9 mouse cellular contexts compared by ENCODE assay signal in genomic region chr6:116106967-116107470, GRCm38 (mm10).
DNase-seq lines count a peak whose midpoint lies in the region; ATAC-seq lines count a peak whose summit lies in the region.
"Had no signal": no experiment of that assay in that cellular context is flagged by ENCODE, and none has a peak within 500 bp of the region (broad histone marks: within the 10 kb centered on the region; RNA-seq: fewer than 3 reads in every experiment).

No protein-coding gene starts in this region.

- peak overlapping the region; percentile 78 for H3K9ac ChIP-seq in heart, embryonic 12.5 days

- 2% methylated on average over 6 of the region's 6 CpGs for WGBS in heart, embryonic 12.5 days

- H3K4me2 ChIP-seq in heart, embryonic 12.5 days, result peak overlapping the region; percentile 80

- peaks cover 22% of the 10 kb centered on the region for H3K4me1 ChIP-seq in heart, embryonic 12.5 days (replicated peaks)

- peak overlapping the region; percentile 74 for H3K4me3 ChIP-seq in heart, embryonic 12.5 days

- ATAC-seq in heart, embryonic 12.5 days (ENCODE audit: insufficient number of reproducible peaks, low FRiP score), result peak; percentile 18; the same call in 1 of the 2 replicates
- ATAC-seq in megakaryocyte progenitor cell, adult 5-6 weeks (replicated peaks; ENCODE audit: poor library complexity), result peak; percentile 9; the same call in 1 of the 2 replicates

- H3K36me3 ChIP-seq in heart, embryonic 12.5 days, result no peaks in the 10 kb centered on the region

- H3K27me3 ChIP-seq in heart, embryonic 12.5 days (replicated peaks), result no peaks in the 10 kb centered on the region
- H3K27me3 ChIP-seq: CH12.LX had no signal

- H3K9me3 ChIP-seq in heart, embryonic 12.5 days (replicated peaks), result no peaks in the 10 kb centered on the region

- no peak for DNase-seq in heart, adult 11 months
- peak; percentile 12 for DNase-seq in NIH3T3 (ENCODE audit: low read depth)
- peak; percentile 5 for DNase-seq in forelimb bud, embryonic 11.5 days (ENCODE audit: low read depth, low spot score)
- no peak for DNase-seq in adrenal gland, adult 2 months
- no peak for DNase-seq in layer of hippocampus, adult 9-11 months
- DNase-seq in c-Kit-positive CD71-positive TER-119-positive erythroid progenitor cells, embryonic 14.5 days (ENCODE audit: low spot score), result no peak

- peak overlapping the region; percentile 85 for H3K27ac ChIP-seq in heart, embryonic 12.5 days (ENCODE audit: poor library complexity, severe bottlenecking)

Comparison
In these comparisons a context has a peak if more than half of its experiments do, and no peak if none do; other contexts are left out.
1. DNase-seq: peak in NIH3T3 (single experiment) and forelimb bud, embryonic 11.5 days (single experiment); none in heart, adult 11 months (single experiment), adrenal gland, adult 2 months (single experiment), layer of hippocampus, adult 9-11 months (single experiment) and c-Kit-positive CD71-positive TER-119-positive erythroid progenitor cells, embryonic 14.5 days (single experiment).